Mouse (Mus musculus): ENCODE measurements at regions not wholly inside any gene's neighbourhood (a gene's known extent, or its start where the extent isn't known, plus 50 kb on each side); places are given as distances from the start of the nearest gene placed in this dataset.

- DNase-seq (ENCODE audit: low read depth): no peak
Observed at GRCm38 (mm10) chrX:12837821-12838220, 75.9 kb upstream of the Med14 start.

GRCm38 (mm10) chrX:12834681-12835080 lies 72.8 kb upstream of the Med14 start:
- no peak for DNase-seq (ENCODE audit: low read depth)

- DNase-seq (ENCODE audit: low read depth): peak; percentile 79
Observed at GRCm38 (mm10) chrX:12832709-12833108, 70.8 kb upstream of the Med14 start.

GRCm38 (mm10) chrX:12829165-12829564 lies 67.3 kb upstream of the Med14 start:
- peak; percentile 52 for DNase-seq (ENCODE audit: low read depth)

GRCm38 (mm10) chrX:12827299-12827872 lies 65.5 kb upstream of the Med14 start:
- peak; percentile 50 for DNase-seq (ENCODE audit: low read depth)

- peak; percentile 47 for DNase-seq (ENCODE audit: low read depth)
Observed at GRCm38 (mm10) chrX:12826646-12827045, 64.8 kb upstream of the Med14 start.

GRCm38 (mm10) chrX:12825262-12825661 lies 63.4 kb upstream of the Med14 start:
- DNase-seq (ENCODE audit: low read depth): no peak

- no peak for DNase-seq (ENCODE audit: low read depth)
Observed at GRCm38 (mm10) chrX:12824497-12824896, 62.6 kb upstream of the Med14 start.

GRCm38 (mm10) chrX:12822777-12823176 lies 60.9 kb upstream of the Med14 start:
- DNase-seq (ENCODE audit: low read depth): no peak

- peak; percentile 36 for DNase-seq (ENCODE audit: low read depth)
Observed at GRCm38 (mm10) chrX:12813083-12813660, 51.3 kb upstream of the Med14 start.
